Mouse (Mus musculus): ENCODE results near the gene Barhl1. TPM values are rescaled to one million over a fixed set of nuclear protein-coding genes. Genes with fewer than 3 reads are reported as not detected.

Gene Barhl1
- polyA plus RNA-seq, 1 experiment from 2014 or later: 9.9 TPM

- 95% methylated on average over 7 of the region's 7 CpGs for WGBS
- H3K27me3 ChIP-seq (ENCODE audit: control insufficient read depth, insufficient read depth, low read length): peaks cover 4% of the 10 kb centered on the region
- H3K27ac ChIP-seq (ENCODE audit: low read depth, low read length): no peak overlapping the region
- no peak for DNase-seq (ENCODE audit: low spot score)
- no peak overlapping the region for H3K9ac ChIP-seq (ENCODE audit: low read depth, low read length)
- H3K9me3 ChIP-seq (ENCODE audit: control insufficient read depth, low read length): no peaks in the 10 kb centered on the region
- H3K36me3 ChIP-seq (ENCODE audit: control insufficient read depth, insufficient read depth, low read length): 0 out of 2 replicates have a peak, but pooled peaks cover 8% of the 10 kb centered on the region
- no peak overlapping the region for H3K4me3 ChIP-seq (ENCODE audit: low read depth, low read length)
- ATAC-seq (ENCODE audit: low FRiP score): no peak
- H3K4me2 ChIP-seq (replicated peaks; ENCODE audit: low read depth, low read length): no peak overlapping the region
- H3K4me1 ChIP-seq (replicated peaks; ENCODE audit: control insufficient read depth, insufficient read depth, low read length): no peaks in the 10 kb centered on the region
Measured at GRCm38 (mm10) chr2:28895876-28896275, 20.6 kb downstream of the Barhl1 start.

- H3K9ac ChIP-seq (ENCODE audit: low read depth, low read length): no peak overlapping the region
- no peak overlapping the region for H3K4me2 ChIP-seq (replicated peaks; ENCODE audit: low read depth, low read length)
- 0 out of 2 replicates have a peak, but pooled peaks cover 5% of the 10 kb centered on the region for H3K36me3 ChIP-seq (ENCODE audit: control insufficient read depth, insufficient read depth, low read length)
- no peaks in the 10 kb centered on the region for H3K27me3 ChIP-seq (ENCODE audit: control insufficient read depth, insufficient read depth, low read length)
- no peak overlapping the region for H3K4me3 ChIP-seq (ENCODE audit: low read depth, low read length)
- H3K27ac ChIP-seq (ENCODE audit: low read depth, low read length): no peak overlapping the region
- ATAC-seq (ENCODE audit: low FRiP score): no peak
- DNase-seq (ENCODE audit: low spot score): no peak
- no peaks in the 10 kb centered on the region for H3K9me3 ChIP-seq (ENCODE audit: control insufficient read depth, low read length)
- WGBS: 51% methylated on average over 6 of the region's 6 CpGs
- H3K4me1 ChIP-seq (replicated peaks; ENCODE audit: control insufficient read depth, insufficient read depth, low read length): no peaks in the 10 kb centered on the region
Measured at GRCm38 (mm10) chr2:28893526-28893925, 22.9 kb downstream of the Barhl1 start.

GRCm38 (mm10) chr2:28892796-28893195, 23.7 kb downstream of the Barhl1 start:
- Histone ChIP-seq H3K4me1 (replicated peaks; ENCODE audit: control insufficient read depth, insufficient read depth, low read length) (no peaks in the 10 kb centered on the region), H3K9ac (ENCODE audit: low read depth, low read length) (no peak overlapping the region), H3K36me3 (ENCODE audit: control insufficient read depth, insufficient read depth, low read length) (0 out of 2 replicates have a peak, but pooled peaks cover 5% of the 10 kb centered on the region), H3K4me2 (replicated peaks; ENCODE audit: low read depth, low read length) (no peak overlapping the region), H3K27ac (ENCODE audit: low read depth, low read length) (no peak overlapping the region), H3K27me3 (ENCODE audit: control insufficient read depth, insufficient read depth, low read length) (no peaks in the 10 kb centered on the region), H3K4me3 (ENCODE audit: low read depth, low read length) (no peak overlapping the region), H3K9me3 (ENCODE audit: control insufficient read depth, low read length) (no peaks in the 10 kb centered on the region)
- ATAC-seq (ENCODE audit: low FRiP score): no peak
- 14% methylated on average over 1 of the region's 1 CpGs for WGBS
- DNase-seq (ENCODE audit: low spot score): no peak

- Histone ChIP-seq H3K4me3 (ENCODE audit: low read depth, low read length) (no peak overlapping the region), H3K27ac (ENCODE audit: low read depth, low read length) (no peak overlapping the region), H3K4me2 (replicated peaks; ENCODE audit: low read depth, low read length) (no peak overlapping the region), H3K9me3 (ENCODE audit: control insufficient read depth, low read length) (no peaks in the 10 kb centered on the region), H3K36me3 (ENCODE audit: control insufficient read depth, insufficient read depth, low read length) (0 out of 2 replicates have a peak, but pooled peaks cover 3% of the 10 kb centered on the region), H3K9ac (ENCODE audit: low read depth, low read length) (no peak overlapping the region), H3K27me3 (ENCODE audit: control insufficient read depth, insufficient read depth, low read length) (no peaks in the 10 kb centered on the region), H3K4me1 (replicated peaks; ENCODE audit: control insufficient read depth, insufficient read depth, low read length) (no peaks in the 10 kb centered on the region)
- no peak for DNase-seq (ENCODE audit: low spot score)
- no peak for ATAC-seq (ENCODE audit: low FRiP score)
- WGBS: 80% methylated on average over 4 of the region's 4 CpGs
Measured at GRCm38 (mm10) chr2:28884914-28885313, 31.6 kb downstream of the Barhl1 start.

GRCm38 (mm10) chr2:28882826-28883485, 33.5 kb downstream of the Barhl1 start:
- H3K27me3 ChIP-seq (ENCODE audit: control insufficient read depth, insufficient read depth, low read length): no peaks in the 10 kb centered on the region
- no peak overlapping the region for H3K27ac ChIP-seq (ENCODE audit: low read depth, low read length)
- no peak for ATAC-seq (ENCODE audit: low FRiP score)
- DNase-seq (ENCODE audit: low spot score): no peak
- H3K36me3 ChIP-seq (ENCODE audit: control insufficient read depth, insufficient read depth, low read length): 0 out of 2 replicates have a peak, but pooled peaks cover 3% of the 10 kb centered on the region
- no peak overlapping the region for H3K4me2 ChIP-seq (replicated peaks; ENCODE audit: low read depth, low read length)
- no peak overlapping the region for H3K9ac ChIP-seq (ENCODE audit: low read depth, low read length)
- H3K4me1 ChIP-seq (replicated peaks; ENCODE audit: control insufficient read depth, insufficient read depth, low read length): no peaks in the 10 kb centered on the region
- WGBS: 81% methylated on average over 6 of the region's 6 CpGs
- H3K9me3 ChIP-seq (ENCODE audit: control insufficient read depth, low read length): no peaks in the 10 kb centered on the region
- no peak overlapping the region for H3K4me3 ChIP-seq (ENCODE audit: low read depth, low read length)

GRCm38 (mm10) chr2:28882047-28882446, 34.4 kb downstream of the Barhl1 start:
- Histone ChIP-seq H3K4me1 (replicated peaks; ENCODE audit: control insufficient read depth, insufficient read depth, low read length) (no peaks in the 10 kb centered on the region), H3K9ac (ENCODE audit: low read depth, low read length) (no peak overlapping the region), H3K36me3 (ENCODE audit: control insufficient read depth, insufficient read depth, low read length) (0 out of 2 replicates have a peak, but pooled peaks cover under 1% of the 10 kb centered on the region), H3K4me3 (ENCODE audit: low read depth, low read length) (no peak overlapping the region), H3K9me3 (ENCODE audit: control insufficient read depth, low read length) (no peaks in the 10 kb centered on the region), H3K27ac (ENCODE audit: low read depth, low read length) (no peak overlapping the region), H3K27me3 (ENCODE audit: control insufficient read depth, insufficient read depth, low read length) (no peaks in the 10 kb centered on the region), H3K4me2 (replicated peaks; ENCODE audit: low read depth, low read length) (no peak overlapping the region)
- 89% methylated on average over 3 of the region's 3 CpGs for WGBS
- DNase-seq (ENCODE audit: low spot score): no peak
- no peak for ATAC-seq (ENCODE audit: low FRiP score)

GRCm38 (mm10) chr2:28881275-28881674, 35.2 kb downstream of the Barhl1 start:
- DNase-seq (ENCODE audit: low spot score): no peak
- Histone ChIP-seq H3K27ac (ENCODE audit: low read depth, low read length) (no peak overlapping the region), H3K4me1 (replicated peaks; ENCODE audit: control insufficient read depth, insufficient read depth, low read length) (no peaks in the 10 kb centered on the region), H3K36me3 (ENCODE audit: control insufficient read depth, insufficient read depth, low read length) (no peaks in the 10 kb centered on the region), H3K4me3 (ENCODE audit: low read depth, low read length) (no peak overlapping the region), H3K9ac (ENCODE audit: low read depth, low read length) (no peak overlapping the region), H3K9me3 (ENCODE audit: control insufficient read depth, low read length) (no peaks in the 10 kb centered on the region), H3K27me3 (ENCODE audit: control insufficient read depth, insufficient read depth, low read length) (no peaks in the 10 kb centered on the region), H3K4me2 (replicated peaks; ENCODE audit: low read depth, low read length) (no peak overlapping the region)
- WGBS: 94% methylated on average over 3 of the region's 3 CpGs
- ATAC-seq (ENCODE audit: low FRiP score): no peak

GRCm38 (mm10) chr2:28875554-28875953, 40.9 kb downstream of the Barhl1 start:
- no peak for ATAC-seq (ENCODE audit: low FRiP score)
- Histone ChIP-seq H3K36me3 (ENCODE audit: control insufficient read depth, insufficient read depth, low read length) (no peaks in the 10 kb centered on the region), H3K4me3 (ENCODE audit: low read depth, low read length) (no peak overlapping the region), H3K27ac (ENCODE audit: low read depth, low read length) (no peak overlapping the region), H3K4me1 (replicated peaks; ENCODE audit: control insufficient read depth, insufficient read depth, low read length) (no peaks in the 10 kb centered on the region), H3K9ac (ENCODE audit: low read depth, low read length) (no peak overlapping the region), H3K4me2 (replicated peaks; ENCODE audit: low read depth, low read length) (no peak overlapping the region), H3K9me3 (ENCODE audit: control insufficient read depth, low read length) (no peaks in the 10 kb centered on the region), H3K27me3 (ENCODE audit: control insufficient read depth, insufficient read depth, low read length) (no peaks in the 10 kb centered on the region)
- WGBS: 94% methylated on average over 11 of the region's 11 CpGs
- no peak for DNase-seq (ENCODE audit: low spot score)

- ATAC-seq (ENCODE audit: low FRiP score) (no peak), DNase-seq (ENCODE audit: low spot score) (no peak)
- Histone ChIP-seq H3K27me3 (ENCODE audit: control insufficient read depth, insufficient read depth, low read length) (no peaks in the 10 kb centered on the region), H3K4me3 (ENCODE audit: low read depth, low read length) (no peak overlapping the region), H3K4me1 (replicated peaks; ENCODE audit: control insufficient read depth, insufficient read depth, low read length) (no peaks in the 10 kb centered on the region), H3K27ac (ENCODE audit: low read depth, low read length) (no peak overlapping the region), H3K4me2 (replicated peaks; ENCODE audit: low read depth, low read length) (no peak overlapping the region), H3K9ac (ENCODE audit: low read depth, low read length) (no peak overlapping the region), H3K36me3 (ENCODE audit: control insufficient read depth, insufficient read depth, low read length) (no peaks in the 10 kb centered on the region), H3K9me3 (ENCODE audit: control insufficient read depth, low read length) (no peaks in the 10 kb centered on the region)
- WGBS: 80% methylated on average over 7 of the region's 7 CpGs
Measured at GRCm38 (mm10) chr2:28867495-28867894, 49.0 kb downstream of the Barhl1 start.
